Mouse (Mus musculus) forebrain, embryonic 11.5 days (tissue): ENCODE data around the gene Cpa1. TPM values are rescaled to one million over a fixed set of nuclear protein-coding genes. Genes with fewer than 3 reads are reported as not detected.

Experiments used
- ATAC-seq: fragments of 200-750 bp; cut with Nextera tagmentation; replicated peaks from 2 replicates; pipeline ENCODE4 v1.8.0; 2017; ENCODE audit warnings: moderate TSS enrichment; ENCODE audit not compliant: low FRiP score
- DNase-seq: peaks from one replicate; pipeline ENCODE4 v3.0.0-alpha.2; 2017; ENCODE audit warnings: low spot score
- H3K27ac ChIP-seq: fragments of 300-500 bp; sonication (generic); 2 replicates; pipeline ENCODE4 v1.5.1; 2014; ENCODE audit warnings: low read depth, low read length
- H3K27me3 ChIP-seq: fragments of 300-500 bp; sonication (generic); 2 replicates; pipeline ENCODE4 v1.6.1; 2014; ENCODE audit warnings: mild to moderate bottlenecking, low read length, mixed read lengths; ENCODE audit not compliant: control insufficient read depth, insufficient read depth
- H3K36me3 ChIP-seq: fragments of 300-500 bp; sonication (generic); 2 replicates; pipeline ENCODE4 v1.6.1; 2014; ENCODE audit warnings: mild to moderate bottlenecking, low read length, moderate library complexity, mixed read lengths; ENCODE audit not compliant: control insufficient read depth, insufficient read depth
- H3K4me1 ChIP-seq: fragments of 300-500 bp; sonication (generic); replicated peaks from 2 replicates; pipeline ENCODE4 v1.6.1; 2014; ENCODE audit warnings: low read length, mixed read lengths; ENCODE audit not compliant: control insufficient read depth, insufficient read depth
- H3K4me2 ChIP-seq: fragments of 300-500 bp; sonication (generic); 2 replicates; pipeline ENCODE4 v1.6.1; 2014; ENCODE audit warnings: low read depth, mild to moderate bottlenecking, low read length, moderate library complexity, mixed read lengths; ENCODE audit not compliant: severe bottlenecking
- H3K4me3 ChIP-seq: fragments of 300-500 bp; sonication (generic); 2 replicates; pipeline ENCODE4 v1.5.1; 2014; ENCODE audit warnings: low read depth, low read length
- H3K9ac ChIP-seq: fragments of 300-500 bp; sonication (generic); 2 replicates; pipeline ENCODE4 v1.6.1; 2014; ENCODE audit warnings: low read length
- H3K9me3 ChIP-seq: fragments of 300-500 bp; sonication (generic); 2 replicates; pipeline ENCODE4 v1.6.1; 2016; ENCODE audit warnings: low read length, mixed read lengths; ENCODE audit not compliant: control insufficient read depth
- WGBS: fragments of 180-500 bp; shearing (Covaris S2); extraction: QIAGEN DNeasy Blood & Tissue Kit; methylation state at CpG from one replicate; pipeline ENCODE4 v1.1.7; 2014; 5-methylcytosine and 5-hydroxymethylcytosine counted together
- polyA plus RNA-seq: library from polyadenylated mRNA; unstranded; fragments of >200 nt; fragmentation: Nextera tagmentation; extraction: Ambion mirVana; gene quantifications from 2 replicates; pipeline ENCODE4 v1.2.1, GENCODE M21; 2014

Cpa1 gene
- polyA plus RNA-seq, 1 experiment from 2014 or later = 0.16 TPM

- no peak overlapping the region for H3K9ac ChIP-seq
Observed at GRCm38 (mm10) chr6:30652425-30653188, 13.6 kb downstream of the Cpa1 start.

DNA sequence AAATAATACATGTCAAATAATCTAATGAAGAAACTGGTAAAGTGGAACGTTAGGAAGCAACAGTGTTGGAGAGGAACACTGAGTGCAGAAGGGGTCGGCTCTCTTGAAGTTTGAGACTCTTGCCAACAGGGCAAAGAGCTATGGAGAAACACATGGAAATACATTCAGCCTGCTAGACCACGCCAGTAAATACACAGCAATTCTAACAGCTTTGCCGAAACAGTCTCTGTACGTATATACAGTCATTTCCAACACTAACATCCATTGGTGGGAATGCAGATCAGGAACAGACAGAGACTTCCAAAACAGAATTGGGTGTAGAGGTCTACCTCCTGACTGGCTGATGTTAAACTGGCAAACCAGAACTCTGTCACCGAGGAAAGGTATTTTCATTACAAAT lies 14.5 kb downstream of the Cpa1 start:
- Histone ChIP-seq H3K9me3 (no peaks in the 10 kb centered on the region), H3K27ac (no peak overlapping the region)

More at GRCm38 (mm10) chr6:30652425-30653188, 13.6 kb downstream of the Cpa1 start:
- no peaks in the 10 kb centered on the region for H3K27me3 ChIP-seq
- H3K4me1 ChIP-seq = peaks cover 25% of the 10 kb centered on the region
- DNase-seq (no peak), ATAC-seq (no peak)
- no peak overlapping the region for H3K4me2 ChIP-seq
- no peak overlapping the region for H3K4me3 ChIP-seq
- WGBS = 56% methylated on average over 9 of the region's 9 CpGs
- no peak overlapping the region for H3K27ac ChIP-seq
- H3K36me3 ChIP-seq = no peaks in the 10 kb centered on the region
- H3K9me3 ChIP-seq = no peaks in the 10 kb centered on the region

DNA sequence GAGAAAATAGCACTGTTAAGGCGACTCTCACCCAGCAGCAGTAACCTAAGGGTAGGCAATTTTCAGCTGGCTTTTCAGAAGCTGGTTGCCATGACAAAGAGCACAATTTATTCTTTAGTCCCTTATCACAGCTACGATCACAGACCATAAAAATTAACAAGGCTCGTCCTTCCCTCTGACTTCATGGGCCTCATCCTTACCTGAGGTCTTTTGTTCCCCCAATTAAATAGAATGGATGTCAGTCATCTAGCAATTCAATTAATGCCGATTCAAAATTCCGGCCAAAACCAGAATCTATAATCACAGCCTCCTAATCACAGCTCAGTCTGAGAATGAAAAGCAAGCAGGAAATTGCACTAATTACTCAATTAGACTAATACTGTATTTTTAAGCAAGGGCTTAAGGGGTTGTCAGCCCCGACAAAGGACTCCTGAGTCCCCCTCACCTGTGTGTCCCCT lies 15.4 kb downstream of the Cpa1 start:
- H3K9ac ChIP-seq = 0 out of 2 replicates have a peak overlapping the region, but pooled peaks have one; percentile 4
- no peak overlapping the region for H3K4me3 ChIP-seq
- ATAC-seq (peak; percentile 76), DNase-seq (peak; percentile 35)
- peak overlapping the region; percentile 70 for H3K27ac ChIP-seq
- no peaks in the 10 kb centered on the region for H3K9me3 ChIP-seq
- H3K36me3 ChIP-seq = no peaks in the 10 kb centered on the region
- WGBS = 22% methylated on average over 6 of the region's 6 CpGs
- peaks cover 25% of the 10 kb centered on the region for H3K4me1 ChIP-seq
- H3K27me3 ChIP-seq = no peaks in the 10 kb centered on the region
- H3K4me2 ChIP-seq = no peak overlapping the region

More for the DNA sequence above, 14.5 kb downstream of the Cpa1 start:
- H3K27me3 ChIP-seq = no peaks in the 10 kb centered on the region
- H3K4me1 ChIP-seq = peaks cover 25% of the 10 kb centered on the region
- no peak overlapping the region for H3K4me3 ChIP-seq
- H3K9ac ChIP-seq = no peak overlapping the region
- WGBS = 88% methylated on average over 6 of the region's 6 CpGs
- H3K36me3 ChIP-seq = no peaks in the 10 kb centered on the region
- ATAC-seq (no peak), DNase-seq (no peak)
- no peak overlapping the region for H3K4me2 ChIP-seq

DNA sequence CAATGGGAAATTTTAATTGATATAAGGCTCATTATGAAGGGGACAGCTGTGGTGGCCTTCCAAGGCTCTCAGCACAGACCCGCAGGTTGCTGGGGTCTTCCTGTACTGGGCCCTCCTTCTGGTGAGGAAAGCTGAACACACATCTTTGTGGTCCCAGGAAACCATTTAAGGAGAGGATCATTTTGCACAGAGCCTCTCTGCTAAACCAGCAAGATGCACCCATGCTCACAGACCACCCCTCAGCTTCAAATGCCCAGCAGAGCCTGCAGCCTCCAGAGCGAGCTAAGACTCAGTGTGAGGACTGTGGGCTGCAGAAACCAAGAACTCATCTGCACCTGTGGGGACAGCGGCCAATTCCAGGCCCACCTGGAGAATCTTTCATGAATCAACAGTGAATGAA lies 15.9 kb downstream of the Cpa1 start:
- Histone ChIP-seq H3K27me3 (no peaks in the 10 kb centered on the region), H3K4me3 (no peak overlapping the region), H3K4me1 (peaks cover 22% of the 10 kb centered on the region), H3K27ac (peak overlapping the region; percentile 70), H3K4me2 (no peak overlapping the region), H3K9ac (0 out of 2 replicates have a peak overlapping the region, but pooled peaks have one; percentile 4), H3K36me3 (no peaks in the 10 kb centered on the region), H3K9me3 (no peaks in the 10 kb centered on the region)
- ATAC-seq (no peak), DNase-seq (peak; percentile 52)
- WGBS = 58% methylated on average over 3 of the region's 3 CpGs

- Histone ChIP-seq H3K36me3 (no peaks in the 10 kb centered on the region), H3K9ac (no peak overlapping the region), H3K4me2 (no peak overlapping the region), H3K27me3 (no peaks in the 10 kb centered on the region), H3K4me3 (no peak overlapping the region), H3K4me1 (peaks cover 22% of the 10 kb centered on the region), H3K9me3 (no peaks in the 10 kb centered on the region), H3K27ac (no peak overlapping the region)
- 96% methylated on average over 12 of the region's 12 CpGs for WGBS
- peak; percentile 46 for DNase-seq
- no peak for ATAC-seq
Observed at GRCm38 (mm10) chr6:30657279-30657678, 18.3 kb downstream of the Cpa1 start.

DNA sequence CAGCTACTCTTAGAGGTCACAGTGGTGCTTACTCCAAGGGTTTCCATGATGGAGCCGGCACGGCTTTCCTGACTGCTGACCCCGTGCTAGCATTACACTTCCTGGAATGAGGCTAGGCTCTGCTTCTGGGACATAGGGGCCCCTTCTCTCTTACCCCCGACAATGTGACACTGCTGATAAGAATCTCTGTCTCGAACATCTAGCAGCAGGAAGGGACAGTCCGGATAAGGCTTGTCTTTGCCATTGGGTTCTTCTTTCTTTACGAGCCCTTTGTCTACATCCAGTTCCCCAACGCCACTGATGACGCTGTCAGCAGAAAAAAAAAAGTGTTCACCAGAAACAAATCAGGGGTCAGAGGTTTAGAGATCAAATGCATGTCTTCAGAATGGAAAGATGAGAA lies 19.6 kb downstream of the Cpa1 start:
- Histone ChIP-seq H3K9ac (no peak overlapping the region), H3K9me3 (no peaks in the 10 kb centered on the region), H3K36me3 (no peaks in the 10 kb centered on the region), H3K4me2 (no peak overlapping the region), H3K27ac (no peak overlapping the region), H3K4me1 (peaks cover 22% of the 10 kb centered on the region), H3K27me3 (no peaks in the 10 kb centered on the region), H3K4me3 (no peak overlapping the region)
- DNase-seq (peak; percentile 48), ATAC-seq (no peak)
- WGBS = 80% methylated on average over 9 of the region's 9 CpGs

DNA sequence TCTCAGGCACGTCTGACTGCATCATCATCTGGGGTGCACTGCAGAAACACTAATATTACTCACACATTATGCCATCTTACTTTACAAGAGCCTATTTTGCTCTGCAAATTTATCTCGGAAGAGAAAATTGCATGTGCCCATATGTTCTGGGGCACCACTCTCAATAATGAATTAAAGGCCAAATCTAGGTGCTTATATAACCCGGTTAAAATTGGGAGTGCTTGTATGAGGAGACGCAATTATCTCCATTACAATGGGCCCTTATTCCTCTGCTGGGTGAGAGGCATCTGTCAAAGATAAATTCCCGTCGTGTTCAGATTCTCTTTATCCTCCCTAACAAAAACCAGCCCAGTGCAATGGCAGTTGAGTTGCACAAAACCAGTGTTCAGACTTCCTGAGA lies 25.8 kb downstream of the Cpa1 start:
- Histone ChIP-seq H3K4me2 (no peak overlapping the region), H3K27me3 (no peaks in the 10 kb centered on the region), H3K27ac (peak overlapping the region; percentile 65; the same call in 1 of the 2 replicates), H3K4me3 (no peak overlapping the region), H3K4me1 (peaks cover 18% of the 10 kb centered on the region), H3K36me3 (no peaks in the 10 kb centered on the region), H3K9ac (no peak overlapping the region), H3K9me3 (no peaks in the 10 kb centered on the region)
- ATAC-seq = no peak
- 23% methylated on average over 6 of the region's 6 CpGs for WGBS
- DNase-seq = no peak

DNA sequence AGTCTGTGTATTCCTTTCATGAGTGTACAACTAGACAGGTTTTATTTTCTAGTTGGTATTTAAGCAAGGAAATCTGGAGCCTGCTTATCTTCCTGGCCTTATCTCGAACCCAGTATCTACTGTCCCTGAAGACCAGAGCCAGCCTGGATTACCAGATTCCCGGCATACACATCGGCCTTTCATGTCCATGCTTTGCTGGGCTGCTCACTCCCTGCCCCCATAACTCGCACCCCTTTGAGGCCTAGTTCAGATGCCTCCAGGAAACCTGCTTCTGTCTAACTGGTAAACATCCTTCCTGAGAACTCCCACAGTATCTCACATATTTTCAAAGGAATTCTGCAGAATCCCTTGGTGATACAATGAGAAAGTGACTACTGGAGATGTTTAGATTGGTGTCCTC lies 26.3 kb downstream of the Cpa1 start:
- no peak overlapping the region for H3K9ac ChIP-seq
- H3K4me2 ChIP-seq = no peak overlapping the region
- no peak overlapping the region for H3K4me3 ChIP-seq
- no peaks in the 10 kb centered on the region for H3K9me3 ChIP-seq
- 56% methylated on average over 4 of the region's 4 CpGs for WGBS
- no peaks in the 10 kb centered on the region for H3K27me3 ChIP-seq
- ATAC-seq (no peak), DNase-seq (no peak)
- no peaks in the 10 kb centered on the region for H3K36me3 ChIP-seq
- peaks cover 18% of the 10 kb centered on the region for H3K4me1 ChIP-seq
- H3K27ac ChIP-seq = peak overlapping the region; percentile 65

DNA sequence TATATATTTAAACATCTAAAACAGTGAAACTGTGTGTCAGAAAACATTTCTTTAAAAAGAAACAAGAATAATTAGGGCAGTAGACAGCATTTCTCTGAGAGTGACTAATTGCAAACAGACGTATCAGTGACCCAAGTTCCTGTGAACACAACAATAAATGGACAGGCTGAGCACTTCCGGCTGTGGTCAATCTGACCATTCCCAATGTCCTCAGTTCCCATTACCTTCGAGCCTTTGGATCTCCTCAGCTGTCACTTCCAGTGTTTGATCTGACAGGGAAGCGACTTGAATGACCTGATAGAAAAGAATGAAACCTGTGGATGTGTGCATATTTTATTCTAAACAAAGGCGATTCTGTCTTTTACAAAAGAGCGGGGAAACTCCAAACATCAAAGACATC lies 27.0 kb downstream of the Cpa1 start:
- Histone ChIP-seq H3K36me3 (no peaks in the 10 kb centered on the region), H3K27me3 (no peaks in the 10 kb centered on the region), H3K4me3 (no peak overlapping the region), H3K27ac (no peak overlapping the region), H3K4me1 (peaks cover 19% of the 10 kb centered on the region), H3K9me3 (no peaks in the 10 kb centered on the region), H3K4me2 (no peak overlapping the region), H3K9ac (no peak overlapping the region)
- no peak for DNase-seq
- WGBS = 37% methylated on average over 6 of the region's 6 CpGs
- no peak for ATAC-seq
